Mouse (Mus musculus) lung, embryonic 16.5 days (tissue): ENCODE measurements at regions not wholly inside any gene's neighbourhood (a gene's known extent, or its start where the extent isn't known, plus 50 kb on each side); places are given as distances from the start of the nearest gene placed in this dataset.

Experiments
- ATAC-seq: fragments of 200-750 bp; cut with Nextera tagmentation; 2 replicates; pipeline ENCODE4 v1.8.0; 2017; ENCODE audit warnings: low read depth, mild to moderate bottlenecking, moderate library complexity
- H3K27ac ChIP-seq: fragments of 300-500 bp; sonication (generic); 2 replicates; pipeline ENCODE4 v1.5.1; 2014; ENCODE audit warnings: mild to moderate bottlenecking, control low read depth, low read length
- H3K27me3 ChIP-seq: fragments of 300-500 bp; sonication (generic); 2 replicates; pipeline ENCODE4 v1.6.1; 2014; ENCODE audit warnings: low read depth, low read length, mixed read lengths; ENCODE audit not compliant: control insufficient read depth, insufficient read depth
- H3K36me3 ChIP-seq: fragments of 300-500 bp; sonication (generic); 2 replicates; pipeline ENCODE4 v1.6.1; 2014; ENCODE audit warnings: low read length; ENCODE audit not compliant: control insufficient read depth, insufficient read depth
- H3K4me1 ChIP-seq: fragments of 300-500 bp; sonication (generic); replicated peaks from 2 replicates; pipeline ENCODE4 v1.6.1; 2014; ENCODE audit warnings: low read length, mixed read lengths; ENCODE audit not compliant: control insufficient read depth, insufficient read depth
- H3K4me2 ChIP-seq: fragments of 300-500 bp; sonication (generic); 2 replicates; pipeline ENCODE4 v1.6.1; 2014; ENCODE audit warnings: low read depth, low read length, control low read depth
- H3K4me3 ChIP-seq: fragments of 300-500 bp; sonication (generic); 2 replicates; pipeline ENCODE4 v1.5.1; 2014; ENCODE audit warnings: mild to moderate bottlenecking, low read length, control low read depth
- H3K9ac ChIP-seq: fragments of 300-500 bp; sonication (generic); 2 replicates; pipeline ENCODE4 v1.6.1; 2014; ENCODE audit warnings: low read length, control low read depth
- H3K9me3 ChIP-seq: fragments of 300-500 bp; sonication (generic); 2 replicates; pipeline ENCODE4 v1.6.1; 2016; ENCODE audit warnings: low read length; ENCODE audit not compliant: control insufficient read depth
- WGBS: fragments of 180-500 bp; shearing (Covaris S2); extraction: QIAGEN DNeasy Blood & Tissue Kit; methylation state at CpG from one replicate; pipeline ENCODE4 v1.1.7; 2014; 5-methylcytosine and 5-hydroxymethylcytosine counted together

DNA sequence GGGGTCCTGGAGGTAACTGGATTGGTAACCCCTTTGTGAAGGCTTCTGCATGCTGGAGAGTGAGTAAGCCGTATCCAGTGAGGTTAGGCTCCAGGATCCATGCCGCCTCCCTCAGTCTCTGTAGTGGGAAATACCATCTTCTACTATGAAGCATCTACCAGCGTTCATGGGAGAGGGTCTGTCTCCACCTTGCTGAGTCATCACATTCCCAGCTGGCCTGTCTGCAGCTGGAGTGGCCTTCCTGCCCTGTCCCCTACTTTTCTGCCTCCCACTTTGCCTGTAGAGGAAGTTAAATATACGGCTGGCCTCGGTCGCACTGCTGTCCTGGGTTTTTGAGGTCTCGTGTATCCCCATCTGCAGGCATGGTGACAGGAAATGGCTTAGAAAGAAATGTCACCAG, 78.0 kb upstream of the Sec14l1 start:
- Histone ChIP-seq H3K9me3 (no peaks in the 10 kb centered on the region), H3K4me3 (no peak overlapping the region), H3K36me3 (no peaks in the 10 kb centered on the region), H3K4me2 (no peak overlapping the region), H3K27ac (no peak overlapping the region), H3K4me1 (no peaks in the 10 kb centered on the region; the same call in 1 of the 2 replicates), H3K27me3 (no peaks in the 10 kb centered on the region), H3K9ac (no peak overlapping the region)
- no peak for ATAC-seq
- 36% methylated on average over 7 of the region's 7 CpGs for WGBS

DNA sequence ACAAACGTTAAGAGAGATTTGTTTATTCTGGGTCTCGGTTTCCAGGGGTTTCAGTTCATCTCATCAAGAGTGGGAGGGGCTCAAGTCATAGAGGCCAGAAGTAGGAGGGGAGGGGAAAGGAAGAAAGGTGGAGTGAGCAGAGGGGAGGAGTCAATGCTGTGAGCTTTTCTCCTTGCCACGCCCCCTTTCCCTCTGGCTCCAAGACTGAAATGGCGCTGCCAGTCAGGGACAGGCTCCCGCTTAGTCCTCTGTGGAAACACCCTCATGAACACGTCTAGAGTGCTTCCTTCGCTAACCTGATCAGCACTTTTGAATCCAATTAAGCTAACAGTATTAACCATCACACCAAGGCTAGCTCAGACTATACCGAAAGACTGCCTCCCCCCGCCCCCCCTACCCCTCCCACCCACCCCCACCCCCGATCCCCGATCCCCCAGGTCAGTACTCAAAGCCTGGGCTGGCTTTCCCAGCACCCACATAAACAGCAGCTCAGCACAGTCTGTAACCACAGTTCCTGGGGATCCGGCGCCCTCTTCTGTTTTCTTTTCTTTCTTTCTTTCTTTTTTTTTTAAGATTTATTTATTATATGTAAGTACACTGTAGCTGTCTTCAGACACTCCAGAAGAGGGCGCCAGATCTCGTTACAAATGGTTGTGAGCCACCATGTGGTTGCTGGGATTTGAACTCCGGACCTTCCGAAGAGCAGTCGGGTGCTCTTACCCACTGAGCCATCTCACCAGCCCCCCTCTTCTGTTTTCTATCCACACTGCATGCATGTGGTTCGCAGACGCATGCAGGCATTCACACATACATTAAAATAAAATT, 76.5 kb upstream of the Sec14l1 start:
- 36% methylated on average over 19 of the region's 20 CpGs for WGBS
- Histone ChIP-seq H3K4me2 (peak overlapping the region; percentile 35), H3K27me3 (no peaks in the 10 kb centered on the region; the same call in 1 of the 2 replicates), H3K36me3 (no peaks in the 10 kb centered on the region), H3K9ac (no peak overlapping the region), H3K27ac (no peak overlapping the region), H3K4me3 (peak overlapping the region; percentile 25; the same call in 1 of the 2 replicates), H3K4me1 (no peaks in the 10 kb centered on the region; the same call in 1 of the 2 replicates), H3K9me3 (no peaks in the 10 kb centered on the region)
- peak; percentile 89 for ATAC-seq

DNA sequence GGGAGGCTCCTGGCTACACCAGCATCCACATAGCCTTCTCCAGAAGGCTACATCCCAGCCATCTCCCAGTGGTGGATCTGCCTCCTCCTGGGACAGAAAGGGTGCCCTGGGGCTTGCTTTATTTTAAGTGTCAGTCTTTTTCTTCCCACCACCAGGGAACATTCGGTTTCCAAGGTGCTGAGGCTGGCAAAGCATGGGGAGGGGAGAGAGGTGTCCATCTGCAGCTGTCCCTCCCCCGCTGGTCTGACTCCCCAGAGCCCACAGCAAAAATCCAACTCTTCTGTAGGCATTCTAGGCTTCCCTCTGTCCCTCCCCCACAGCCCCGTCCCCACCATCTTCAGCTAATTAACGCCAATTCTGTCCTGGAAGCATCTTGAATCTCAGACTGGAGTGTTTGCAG, 74.1 kb upstream of the Sec14l1 start:
- Histone ChIP-seq H3K9me3 (no peaks in the 10 kb centered on the region), H3K27ac (no peak overlapping the region), H3K4me3 (no peak overlapping the region), H3K4me1 (no peaks in the 10 kb centered on the region; the same call in 1 of the 2 replicates), H3K4me2 (no peak overlapping the region), H3K27me3 (no peaks in the 10 kb centered on the region; the same call in 1 of the 2 replicates), H3K9ac (no peak overlapping the region), H3K36me3 (no peaks in the 10 kb centered on the region)
- no peak for ATAC-seq
- 10% methylated on average over 4 of the region's 4 CpGs for WGBS

DNA sequence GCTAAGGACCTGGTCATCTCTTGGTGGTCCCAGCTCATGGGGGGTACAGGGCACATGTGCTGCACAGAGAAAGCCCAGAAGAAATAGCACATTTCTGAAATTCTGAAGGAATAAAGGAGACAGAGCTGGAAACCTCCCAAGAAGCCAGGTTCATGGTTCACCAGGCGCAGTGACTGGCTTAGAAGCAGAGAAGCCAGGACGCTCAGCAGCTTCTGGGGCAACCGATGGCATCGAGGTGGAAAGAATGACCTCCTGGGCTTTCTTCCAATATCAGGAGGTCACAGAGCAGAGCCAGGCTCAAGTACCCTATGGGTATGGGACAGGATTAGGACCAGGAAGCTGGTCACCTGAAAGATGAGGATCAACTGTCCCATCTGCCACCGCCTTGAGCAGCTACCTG, 72.6 kb upstream of the Sec14l1 start:
- WGBS, result 79% methylated on average over 5 of the region's 5 CpGs
- no peaks in the 10 kb centered on the region; the same call in 1 of the 2 replicates for H3K27me3 ChIP-seq
- H3K4me1 ChIP-seq, result peaks cover 7% of the 10 kb centered on the region
- no peak overlapping the region for H3K27ac ChIP-seq
- no peak overlapping the region for H3K4me3 ChIP-seq
- H3K9me3 ChIP-seq, result no peaks in the 10 kb centered on the region
- no peak overlapping the region for H3K4me2 ChIP-seq
- H3K9ac ChIP-seq, result no peak overlapping the region
- H3K36me3 ChIP-seq, result no peaks in the 10 kb centered on the region
- ATAC-seq, result no peak

DNA sequence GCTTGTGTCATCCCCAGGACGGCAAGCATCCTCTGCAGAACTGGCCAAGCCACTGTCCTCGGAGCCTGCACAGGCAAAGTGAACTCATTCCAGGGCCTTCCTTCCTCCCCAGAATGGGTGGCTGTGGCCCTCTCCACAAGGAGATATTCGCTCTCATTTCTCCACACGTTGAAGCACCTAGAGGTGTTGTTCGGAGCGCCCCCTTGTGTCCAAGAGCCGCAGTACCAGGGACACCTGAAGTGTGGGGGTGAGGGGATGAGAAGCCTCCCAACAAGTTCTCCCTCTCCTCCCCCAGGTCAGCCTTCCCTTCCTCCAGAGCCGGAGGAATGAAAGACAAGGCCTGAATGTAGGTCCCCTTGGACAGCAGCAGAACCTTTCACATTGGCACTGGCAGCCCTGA, 71.4 kb upstream of the Sec14l1 start:
- ATAC-seq, result no peak
- Histone ChIP-seq H3K9me3 (no peaks in the 10 kb centered on the region), H3K4me1 (peaks cover 12% of the 10 kb centered on the region), H3K4me2 (no peak overlapping the region), H3K4me3 (no peak overlapping the region), H3K36me3 (no peaks in the 10 kb centered on the region), H3K27ac (no peak overlapping the region), H3K9ac (no peak overlapping the region), H3K27me3 (no peaks in the 10 kb centered on the region; the same call in 1 of the 2 replicates)
- 6% methylated on average over 8 of the region's 8 CpGs for WGBS

DNA sequence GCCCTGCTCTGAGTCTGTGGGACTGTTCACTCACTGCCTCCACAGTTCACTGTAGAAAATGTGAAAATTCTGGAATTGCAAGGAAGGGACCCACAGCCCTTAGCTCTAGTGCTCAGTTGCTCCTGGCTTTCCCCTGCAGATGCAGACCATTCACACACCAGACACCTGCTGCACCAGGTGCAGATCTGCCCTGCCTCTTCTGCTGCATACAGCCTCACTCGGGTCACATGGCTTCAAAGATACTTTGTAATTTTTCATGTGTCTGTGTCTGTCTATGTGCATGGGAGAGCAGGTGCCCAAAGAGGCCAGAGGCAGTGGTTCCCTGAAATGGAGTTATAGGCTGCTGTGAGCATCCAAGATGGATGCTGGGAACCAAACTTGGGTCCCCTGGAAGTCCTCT, 70.2 kb upstream of the Sec14l1 start:
- no peak for ATAC-seq
- no peak overlapping the region for H3K27ac ChIP-seq
- no peak overlapping the region for H3K9ac ChIP-seq
- no peaks in the 10 kb centered on the region; the same call in 1 of the 2 replicates for H3K27me3 ChIP-seq
- no peak overlapping the region for H3K4me2 ChIP-seq
- H3K36me3 ChIP-seq, result no peaks in the 10 kb centered on the region
- peaks cover 12% of the 10 kb centered on the region for H3K4me1 ChIP-seq
- H3K9me3 ChIP-seq, result no peaks in the 10 kb centered on the region
- H3K4me3 ChIP-seq, result no peak overlapping the region
- 61% methylated on average over 1 of the region's 1 CpGs for WGBS

DNA sequence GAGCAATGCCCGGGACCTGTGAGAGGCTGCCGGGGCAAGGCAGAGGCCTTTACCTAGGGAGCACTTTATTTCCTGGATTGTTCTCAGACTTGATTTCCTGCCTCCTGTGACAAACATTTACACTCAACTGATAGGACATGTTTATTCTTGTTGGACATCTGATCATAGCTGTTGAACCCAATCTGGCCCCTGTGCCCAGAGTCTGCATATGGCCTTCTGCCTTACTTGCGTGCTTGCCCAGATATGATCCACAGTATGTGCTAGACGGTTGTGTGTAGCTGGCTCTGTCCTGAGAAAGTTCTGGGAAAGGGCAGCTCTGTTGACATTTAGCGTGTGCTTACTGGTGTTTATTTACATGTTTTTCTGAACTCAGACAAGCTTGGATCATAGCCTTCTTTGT, 68.3 kb upstream of the Sec14l1 start:
- H3K36me3 ChIP-seq, result no peaks in the 10 kb centered on the region
- whole genome bisulfite sequencing, result 67% methylated on average over 5 of the region's 5 CpGs
- peak overlapping the region; percentile 84; the same call in 1 of the 2 replicates for H3K27ac ChIP-seq

DNA sequence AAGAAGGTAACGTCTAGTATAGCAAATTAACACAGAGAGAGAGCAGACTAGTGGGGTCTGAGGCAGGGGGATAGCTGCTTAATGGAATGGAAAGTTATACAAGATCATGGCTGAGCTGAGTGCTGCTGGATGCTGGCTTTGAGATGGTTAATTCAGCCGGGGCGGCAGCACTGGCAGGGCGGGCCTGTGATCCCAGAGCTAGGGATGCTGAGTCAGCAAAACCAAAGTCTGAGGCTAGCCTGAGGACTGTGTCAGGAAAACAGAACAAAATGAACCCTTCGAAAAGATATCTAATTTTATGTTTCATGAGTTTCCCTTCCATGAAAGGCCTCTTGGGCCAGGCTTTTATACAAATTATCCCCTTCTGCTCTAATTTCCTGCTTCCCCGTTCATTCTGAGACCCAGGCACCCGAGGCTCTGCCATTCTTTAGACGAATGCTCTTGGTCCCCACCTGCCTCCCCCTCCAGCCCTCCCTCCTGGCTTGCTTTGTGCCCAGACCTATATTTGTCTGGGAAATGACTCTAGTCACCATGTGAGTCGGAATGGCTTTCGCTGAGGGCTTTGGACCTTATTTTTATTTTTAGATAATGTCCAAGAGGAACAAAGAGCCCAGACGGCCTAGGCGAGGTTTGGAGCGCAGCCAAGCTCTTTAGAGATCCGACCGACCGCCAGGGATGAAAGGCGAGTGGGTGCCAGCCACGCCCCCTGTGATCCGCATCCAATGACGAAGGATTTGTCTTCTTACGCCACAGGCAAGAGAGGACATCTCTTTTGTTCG, 67.6 kb upstream of the Sec14l1 start:
- H3K27ac ChIP-seq, result peak overlapping the region; percentile 84
- ATAC-seq, result peak; percentile 67
- 11% methylated on average over 22 of the region's 22 CpGs for WGBS

More for the DNA sequence above, 68.3 kb upstream of the Sec14l1 start:
- Histone ChIP-seq H3K4me3 (no peak overlapping the region), H3K9me3 (no peaks in the 10 kb centered on the region), H3K4me1 (peaks cover 12% of the 10 kb centered on the region), H3K4me2 (no peak overlapping the region), H3K9ac (no peak overlapping the region), H3K27me3 (no peaks in the 10 kb centered on the region; the same call in 1 of the 2 replicates)
- no peak for ATAC-seq

DNA sequence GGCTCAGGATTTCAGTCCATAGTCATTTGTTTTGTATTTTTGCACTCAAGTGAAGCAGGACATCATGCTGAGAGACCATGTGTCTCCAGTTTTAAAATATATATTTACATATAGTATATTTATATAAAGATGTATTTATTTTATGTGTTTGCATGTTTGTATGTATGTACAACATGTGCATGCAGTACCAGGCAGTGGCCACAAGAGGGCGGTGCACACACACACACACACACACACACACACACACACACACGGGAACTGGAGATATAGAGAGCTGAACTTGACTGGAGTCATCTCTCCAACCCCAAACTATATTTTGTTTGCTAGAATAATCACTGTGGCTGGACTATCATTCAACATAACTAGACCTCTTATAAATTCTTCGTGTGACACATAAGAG, 66.1 kb upstream of the Sec14l1 start:
- H3K4me3 ChIP-seq, result no peak overlapping the region
- no peak overlapping the region for H3K9ac ChIP-seq
- ATAC-seq, result no peak
- no peaks in the 10 kb centered on the region for H3K27me3 ChIP-seq
- no peaks in the 10 kb centered on the region for H3K9me3 ChIP-seq
- no peak overlapping the region for H3K27ac ChIP-seq
- no peaks in the 10 kb centered on the region for H3K36me3 ChIP-seq
- WGBS, result 78% methylated on average over 3 of the region's 3 CpGs
- no peak overlapping the region for H3K4me2 ChIP-seq
- H3K4me1 ChIP-seq, result peaks cover 12% of the 10 kb centered on the region

More for the DNA sequence above, 67.6 kb upstream of the Sec14l1 start:
- Histone ChIP-seq H3K9me3 (no peaks in the 10 kb centered on the region), H3K4me3 (0 out of 2 replicates have a peak overlapping the region, but pooled peaks have one; percentile 14), H3K9ac (peak overlapping the region; percentile 43), H3K4me2 (peak overlapping the region; percentile 34), H3K27me3 (no peaks in the 10 kb centered on the region; the same call in 1 of the 2 replicates), H3K4me1 (peaks cover 12% of the 10 kb centered on the region), H3K36me3 (no peaks in the 10 kb centered on the region)
